Mouse (Mus musculus) ES-Bruce4 (cell line): ENCODE measurements around the gene Lmtk2.

Experiments
- CTCF ChIP-seq: IDR thresholded peaks from one replicate; pipeline ENCODE4 v1.8.1; 2011; ENCODE audit warnings: low read depth, low read length
- POLR2A ChIP-seq: IDR thresholded peaks from one replicate; pipeline ENCODE4 v1.8.1; 2011; ENCODE audit warnings: low read length; ENCODE audit not compliant: insufficient read depth

- TF ChIP-seq CTCF = peak; percentile 34
- no peak for TF ChIP-seq POLR2A
Observed at GRCm38 (mm10) chr5:144202430-144202829, 102.2 kb downstream of the Lmtk2 start.
